Mouse (Mus musculus): ENCODE data around the gene Robo1. TPM values are rescaled to one million over a fixed set of nuclear protein-coding genes. Genes with fewer than 3 reads are reported as not detected.

Robo1 gene
- 15.7 and 18.2 TPM in 2 replicates for polyA plus RNA-seq (2015; fragmentation: Nextera tagmentation; extraction: Ambion mirVana)

- WGBS, result 75% methylated on average over 8 of the region's 8 CpGs
- no peak within 1 kb of the TSS for H3K4me3 ChIP-seq (replicated peaks)
- no peaks in the 10 kb centered on the region for H3K4me1 ChIP-seq (replicated peaks)
These were observed at the start of gene Robo1 for GRCm38 (mm10) chr16:72307537-72308330. Robo1 (plus strand) TSS chr16:72308306.

GRCm38 (mm10) chr16:72267839-72268238, 40.3 kb upstream of the Robo1 start:
- H3K4me3 ChIP-seq (replicated peaks), result no peak overlapping the region
- H3K27ac ChIP-seq, result no peak overlapping the region
- no peaks in the 10 kb centered on the region for H3K9me3 ChIP-seq
- H3K36me3 ChIP-seq, result no peaks in the 10 kb centered on the region
- H3K27me3 ChIP-seq (replicated peaks), result no peaks in the 10 kb centered on the region
- no peak overlapping the region for H3K4me2 ChIP-seq (replicated peaks)
- H3K4me1 ChIP-seq (replicated peaks), result no peaks in the 10 kb centered on the region
- H3K9ac ChIP-seq, result no peak overlapping the region
- 83% methylated on average over 10 of the region's 10 CpGs for WGBS
- ATAC-seq, result no peak

More at GRCm38 (mm10) chr16:72307537-72308330, at the start of gene Robo1:
- Histone ChIP-seq H3K27me3 (replicated peaks) (no peaks in the 10 kb centered on the region), H3K9me3 (no peaks in the 10 kb centered on the region), H3K36me3 (no peaks in the 10 kb centered on the region), H3K27ac (no peak within 1 kb of the TSS), H3K4me2 (replicated peaks) (no peak within 1 kb of the TSS), H3K9ac (no peak within 1 kb of the TSS)
- ATAC-seq, result no peak

- Histone ChIP-seq H3K27ac (no peak overlapping the region), H3K4me2 (replicated peaks) (no peak overlapping the region), H3K36me3 (no peaks in the 10 kb centered on the region), H3K27me3 (replicated peaks) (no peaks in the 10 kb centered on the region), H3K9ac (no peak overlapping the region), H3K9me3 (no peaks in the 10 kb centered on the region), H3K4me1 (replicated peaks) (no peaks in the 10 kb centered on the region), H3K4me3 (replicated peaks) (no peak overlapping the region)
- 72% methylated on average over 3 of the region's 3 CpGs for WGBS
- ATAC-seq, result peak; percentile 65
These were observed 31.6 kb upstream of the Robo1 start for GRCm38 (mm10) chr16:72276390-72277074.

- Histone ChIP-seq H3K27me3 (replicated peaks) (no peaks in the 10 kb centered on the region), H3K4me3 (replicated peaks) (no peak overlapping the region), H3K27ac (no peak overlapping the region), H3K9ac (no peak overlapping the region), H3K4me1 (replicated peaks) (no peaks in the 10 kb centered on the region), H3K36me3 (no peaks in the 10 kb centered on the region), H3K4me2 (replicated peaks) (no peak overlapping the region), H3K9me3 (no peaks in the 10 kb centered on the region)
- 63% methylated on average over 6 of the region's 6 CpGs for WGBS
- ATAC-seq, result no peak
These were observed 194 bp downstream of the Robo1 start for GRCm38 (mm10) chr16:72308331-72308668.

GRCm38 (mm10) chr16:72327321-72327720, 19.2 kb downstream of the Robo1 start:
- 54% methylated on average over 8 of the region's 8 CpGs for WGBS
- Histone ChIP-seq H3K4me3 (replicated peaks) (no peak overlapping the region), H3K36me3 (no peaks in the 10 kb centered on the region), H3K27ac (no peak overlapping the region), H3K9ac (no peak overlapping the region), H3K4me1 (replicated peaks) (no peaks in the 10 kb centered on the region), H3K9me3 (no peaks in the 10 kb centered on the region), H3K27me3 (replicated peaks) (no peaks in the 10 kb centered on the region), H3K4me2 (replicated peaks) (no peak overlapping the region)
- ATAC-seq, result no peak

- ATAC-seq, result no peak
- Histone ChIP-seq H3K9ac (no peak overlapping the region), H3K27ac (no peak overlapping the region), H3K9me3 (no peaks in the 10 kb centered on the region), H3K36me3 (no peaks in the 10 kb centered on the region), H3K4me2 (replicated peaks) (no peak overlapping the region), H3K4me1 (replicated peaks) (no peaks in the 10 kb centered on the region), H3K4me3 (replicated peaks) (no peak overlapping the region), H3K27me3 (replicated peaks) (no peaks in the 10 kb centered on the region)
- 78% methylated on average over 3 of the region's 3 CpGs for WGBS
These were observed 20.5 kb downstream of the Robo1 start for GRCm38 (mm10) chr16:72328579-72328978.

GRCm38 (mm10) chr16:72337757-72338156, 29.7 kb downstream of the Robo1 start:
- no peak overlapping the region for H3K4me2 ChIP-seq (replicated peaks)
- no peaks in the 10 kb centered on the region for H3K4me1 ChIP-seq (replicated peaks)
- no peak overlapping the region for H3K9ac ChIP-seq
- no peak overlapping the region for H3K27ac ChIP-seq
- ATAC-seq, result no peak
- WGBS, result 98% methylated on average over 1 of the region's 1 CpGs
- no peaks in the 10 kb centered on the region for H3K9me3 ChIP-seq
- no peaks in the 10 kb centered on the region for H3K36me3 ChIP-seq
- H3K27me3 ChIP-seq (replicated peaks), result no peaks in the 10 kb centered on the region
- no peak overlapping the region for H3K4me3 ChIP-seq (replicated peaks)

GRCm38 (mm10) chr16:72350422-72350821, 42.3 kb downstream of the Robo1 start:
- Histone ChIP-seq H3K9me3 (no peaks in the 10 kb centered on the region), H3K4me1 (replicated peaks) (no peaks in the 10 kb centered on the region), H3K27ac (no peak overlapping the region), H3K9ac (no peak overlapping the region), H3K4me3 (replicated peaks) (no peak overlapping the region), H3K36me3 (no peaks in the 10 kb centered on the region), H3K27me3 (replicated peaks) (no peaks in the 10 kb centered on the region), H3K4me2 (replicated peaks) (no peak overlapping the region)
- WGBS, result 61% methylated on average over 5 of the region's 5 CpGs
- ATAC-seq, result no peak

- Histone ChIP-seq H3K4me1 (replicated peaks) (no peaks in the 10 kb centered on the region), H3K9me3 (no peaks in the 10 kb centered on the region), H3K27me3 (replicated peaks) (no peaks in the 10 kb centered on the region), H3K4me3 (replicated peaks) (no peak overlapping the region), H3K27ac (no peak overlapping the region), H3K36me3 (no peaks in the 10 kb centered on the region), H3K4me2 (replicated peaks) (no peak overlapping the region), H3K9ac (no peak overlapping the region)
- WGBS, result 72% methylated on average over 2 of the region's 2 CpGs
- no peak for ATAC-seq
These were observed 48.6 kb downstream of the Robo1 start for GRCm38 (mm10) chr16:72356515-72357357.

- H3K4me3 ChIP-seq (replicated peaks), result no peak overlapping the region
- 72% methylated on average over 5 of the region's 5 CpGs for WGBS
- H3K36me3 ChIP-seq, result no peaks in the 10 kb centered on the region
- H3K9ac ChIP-seq, result no peak overlapping the region
- no peak for ATAC-seq
- no peaks in the 10 kb centered on the region for H3K4me1 ChIP-seq (replicated peaks)
- H3K27ac ChIP-seq, result no peak overlapping the region
- no peaks in the 10 kb centered on the region for H3K27me3 ChIP-seq (replicated peaks)
- H3K4me2 ChIP-seq (replicated peaks), result no peak overlapping the region
- no peaks in the 10 kb centered on the region for H3K9me3 ChIP-seq
These were observed 68.8 kb downstream of the Robo1 start for GRCm38 (mm10) chr16:72376896-72377295.

GRCm38 (mm10) chr16:72381819-72382218, 73.7 kb downstream of the Robo1 start:
- H3K4me2 ChIP-seq (replicated peaks), result no peak overlapping the region
- H3K27me3 ChIP-seq (replicated peaks), result no peaks in the 10 kb centered on the region
- H3K9me3 ChIP-seq, result no peaks in the 10 kb centered on the region
- H3K9ac ChIP-seq, result no peak overlapping the region
- WGBS, result 89% methylated on average over 6 of the region's 6 CpGs
- no peak overlapping the region for H3K27ac ChIP-seq
- H3K4me1 ChIP-seq (replicated peaks), result no peaks in the 10 kb centered on the region
- no peak for ATAC-seq
- H3K36me3 ChIP-seq, result no peaks in the 10 kb centered on the region
- H3K4me3 ChIP-seq (replicated peaks), result no peak overlapping the region

GRCm38 (mm10) chr16:72383566-72383965, 75.5 kb downstream of the Robo1 start:
- ATAC-seq, result no peak
- Histone ChIP-seq H3K9ac (no peak overlapping the region), H3K4me2 (replicated peaks) (no peak overlapping the region), H3K9me3 (no peaks in the 10 kb centered on the region), H3K27me3 (replicated peaks) (no peaks in the 10 kb centered on the region), H3K27ac (no peak overlapping the region), H3K36me3 (no peaks in the 10 kb centered on the region), H3K4me3 (replicated peaks) (no peak overlapping the region), H3K4me1 (replicated peaks) (no peaks in the 10 kb centered on the region)
- WGBS, result 64% methylated on average over 1 of the region's 1 CpGs
